Mouse (Mus musculus): ENCODE measurements around the gene Chmp1a. TPM values are rescaled to one million over a fixed set of nuclear protein-coding genes. Genes with fewer than 3 reads are reported as not detected.
"Not testable (repeated sequence)": the region's sequence is repeated elsewhere in the genome, so short reads cannot be mapped to it uniquely, and the experiment has no call there.

The Chmp1a gene
- polyA plus RNA-seq (2017; shearing (Covaris generic)) = 100 to 1,000 TPM; 110 to 199 (median 154) TPM

GRCm38 (mm10) chr8:123212321-123213117, at the start of gene Chmp1a, which contains the start of gene Spata33:
Gene Chmp1a, minus strand, starts transcription at chr8:123212763.
Gene Spata33, plus strand, starts transcription at chr8:123212832.
- ATAC-seq = peak; percentile 93

- not testable (repeated sequence) for ATAC-seq
Observed at GRCm38 (mm10) chr8:123257593-123257992, 45.0 kb upstream of the Chmp1a start.

- no peak for ATAC-seq
Observed at GRCm38 (mm10) chr8:123257114-123257513, 44.6 kb upstream of the Chmp1a start.

GRCm38 (mm10) chr8:123255170-123255569, 42.6 kb upstream of the Chmp1a start:
- no peak for ATAC-seq

GRCm38 (mm10) chr8:123254099-123254885, 41.7 kb upstream of the Chmp1a start, which contains the start of the genes Zfp276 and Vps9d1:
Gene Zfp276, plus strand, starts transcription at chr8:123254195.
Gene Vps9d1, minus strand, starts transcription at chr8:123254348.
- ATAC-seq = peak; percentile 74

- peak; percentile 27 for ATAC-seq
Observed at GRCm38 (mm10) chr8:123253451-123254098, 41.0 kb upstream of the Chmp1a start.

- no peak for ATAC-seq
Observed at GRCm38 (mm10) chr8:123252925-123253324, 40.4 kb upstream of the Chmp1a start.

- ATAC-seq = no peak
Observed at GRCm38 (mm10) chr8:123250940-123251339, 38.4 kb upstream of the Chmp1a start.

GRCm38 (mm10) chr8:123248596-123248995, 36.0 kb upstream of the Chmp1a start:
- no peak for ATAC-seq

GRCm38 (mm10) chr8:123247748-123248147, 35.2 kb upstream of the Chmp1a start:
- ATAC-seq = no peak

GRCm38 (mm10) chr8:123245543-123245942, 33.0 kb upstream of the Chmp1a start:
- ATAC-seq = no peak

GRCm38 (mm10) chr8:123244382-123244781, 31.8 kb upstream of the Chmp1a start:
- ATAC-seq = no peak

GRCm38 (mm10) chr8:123243053-123243452, 30.5 kb upstream of the Chmp1a start:
- ATAC-seq = no peak

GRCm38 (mm10) chr8:123242107-123242923, 29.8 kb upstream of the Chmp1a start:
- no peak for ATAC-seq

GRCm38 (mm10) chr8:123239398-123239797, 26.8 kb upstream of the Chmp1a start:
- ATAC-seq = no peak

GRCm38 (mm10) chr8:123235520-123236497, 23.2 kb upstream of the Chmp1a start, which contains the start of gene Spata2l:
Gene Spata2l, minus strand, starts transcription at chr8:123236233.
- peak; percentile 99 for ATAC-seq

- ATAC-seq = no peak
Observed at GRCm38 (mm10) chr8:123234918-123235519, 22.5 kb upstream of the Chmp1a start.

- ATAC-seq = no peak
Observed at GRCm38 (mm10) chr8:123233760-123234159, 21.2 kb upstream of the Chmp1a start.

- ATAC-seq = no peak
Observed at GRCm38 (mm10) chr8:123233300-123233699, 20.7 kb upstream of the Chmp1a start.

GRCm38 (mm10) chr8:123232553-123232952, 20.0 kb upstream of the Chmp1a start:
- no peak for ATAC-seq
